Mouse (Mus musculus): ENCODE data around the gene Gm14214.

Gm14214 gene

GRCm38 (mm10) chr2:154774032-154774431 lies 4.2 kb upstream of the Gm14214 start:
- no peak for DNase-seq (ENCODE audit: low read depth)

- no peak for DNase-seq (ENCODE audit: low read depth)
Measured at GRCm38 (mm10) chr2:154771604-154772003, 1.8 kb upstream of the Gm14214 start.

GRCm38 (mm10) chr2:154767051-154767450 lies 2.8 kb downstream of the Gm14214 start:
- DNase-seq (ENCODE audit: low read depth), result no peak

DNA sequence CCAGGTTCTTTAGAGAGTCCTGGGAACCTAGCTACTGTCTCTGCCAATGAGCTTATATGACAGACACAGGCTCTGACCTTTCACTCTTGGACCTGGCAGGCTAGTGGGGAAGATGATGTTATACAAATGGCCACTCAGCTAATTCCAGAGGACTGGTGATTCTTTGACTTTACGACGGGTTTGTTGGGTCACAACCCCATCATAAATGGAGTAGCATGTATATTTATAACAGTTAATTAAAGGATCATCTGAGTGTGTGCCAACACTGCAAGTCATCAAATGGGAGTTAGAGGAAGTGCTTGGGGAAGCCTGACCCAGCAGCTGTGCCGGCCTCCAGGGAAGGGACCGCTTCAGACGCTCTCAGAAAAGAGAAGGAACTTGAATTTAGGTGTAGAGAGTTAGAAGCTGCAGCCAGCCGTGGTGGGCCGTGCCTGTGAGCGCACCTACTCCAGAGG lies 4.2 kb downstream of the Gm14214 start:
- no peak for DNase-seq (ENCODE audit: low read depth)

DNA sequence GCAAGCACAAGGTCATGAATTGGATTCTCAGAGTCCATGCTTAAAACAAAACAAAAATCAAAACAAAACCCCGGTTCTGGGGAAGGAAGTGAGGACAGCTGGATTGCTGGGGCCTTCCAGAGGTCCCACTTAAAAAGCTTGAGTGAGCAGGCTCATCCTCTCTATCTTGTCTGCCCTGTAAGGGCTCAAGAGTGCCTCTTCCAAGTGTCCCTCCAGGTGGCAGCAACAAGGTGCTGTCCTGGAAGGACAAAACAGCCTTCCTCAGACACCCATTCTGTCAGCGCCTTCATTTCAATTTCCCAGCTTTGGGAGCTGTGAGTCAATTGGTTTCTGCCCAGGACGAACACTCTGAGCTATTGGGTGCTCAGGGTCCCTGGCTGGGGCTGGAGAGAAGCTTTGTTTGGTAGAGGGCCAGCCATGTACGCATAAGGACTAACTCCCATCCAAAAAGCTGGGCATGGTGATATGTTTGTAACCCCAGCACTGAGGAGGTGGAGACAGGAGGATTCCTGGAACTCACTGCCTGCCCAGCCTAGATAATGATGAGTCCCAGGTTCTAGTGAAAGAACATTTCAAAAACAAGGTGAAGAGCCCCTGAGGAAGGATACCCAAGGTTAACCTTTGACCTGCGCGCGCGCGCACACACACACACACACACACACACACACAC lies 4.9 kb downstream of the Gm14214 start:
- no peak for DNase-seq (ENCODE audit: low read depth)

DNA sequence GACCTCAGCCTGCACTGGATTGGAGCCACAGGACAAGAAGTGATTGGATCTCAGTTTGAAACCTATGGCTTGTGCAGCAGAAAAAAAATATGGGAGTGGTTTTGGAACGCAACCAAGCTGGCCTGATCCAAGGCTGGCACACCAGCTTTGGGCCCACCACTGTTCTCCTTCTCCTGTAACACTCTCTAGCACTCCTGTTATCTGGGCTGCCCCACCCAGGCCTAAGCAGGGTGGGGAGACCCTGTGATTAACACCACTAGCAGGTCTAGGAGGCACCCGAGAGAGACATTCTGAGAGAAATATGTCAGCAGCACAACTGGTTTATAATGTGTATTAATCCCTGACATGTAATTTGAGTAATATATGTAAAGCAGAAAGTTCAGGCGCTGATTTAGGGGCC lies 6.6 kb downstream of the Gm14214 start:
- DNase-seq (ENCODE audit: low read depth), result no peak

DNA sequence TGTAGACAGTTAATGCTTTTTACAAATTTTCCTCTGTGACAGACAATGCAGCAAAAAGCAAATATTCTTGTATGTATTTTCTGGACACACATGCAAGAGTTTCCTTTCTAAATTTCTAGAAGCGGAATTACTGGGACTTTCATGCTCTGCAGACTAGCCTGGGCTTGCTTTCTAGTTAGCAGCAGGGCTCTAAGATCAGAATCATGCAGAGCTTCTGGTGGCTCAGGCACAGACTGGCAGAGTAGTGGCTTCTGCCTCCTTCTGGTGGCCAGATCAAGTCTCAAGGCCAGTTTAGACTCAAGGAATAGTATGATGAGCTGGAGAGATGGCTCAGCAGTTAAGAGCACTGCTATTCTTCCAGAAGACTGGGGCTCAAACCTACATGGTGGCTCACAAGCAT lies 11.4 kb downstream of the Gm14214 start:
- no peak for DNase-seq (ENCODE audit: low read depth)

DNA sequence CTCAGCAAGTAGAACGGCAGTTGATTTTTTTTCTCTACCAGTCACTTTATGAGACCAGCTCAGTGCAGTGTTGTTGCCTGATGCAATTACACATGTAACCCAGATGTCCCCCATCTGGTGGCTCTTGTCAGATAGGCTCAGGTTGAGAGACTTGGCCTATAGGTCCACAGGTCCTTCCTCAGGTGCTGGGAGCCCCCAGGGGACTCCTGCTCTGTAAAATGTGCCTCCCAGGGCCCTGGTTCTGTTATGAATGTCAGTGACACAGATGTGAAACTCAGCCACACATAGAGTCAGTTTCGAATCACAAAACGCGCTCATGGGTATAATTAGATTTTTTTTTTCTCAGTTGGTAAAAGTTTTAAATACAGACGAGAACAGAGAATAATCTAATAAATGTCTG lies 12.1 kb downstream of the Gm14214 start:
- DNase-seq (ENCODE audit: low read depth), result no peak

- no peak for DNase-seq (ENCODE audit: low read depth)
Measured at GRCm38 (mm10) chr2:154755791-154756190, 14.0 kb downstream of the Gm14214 start.

DNA sequence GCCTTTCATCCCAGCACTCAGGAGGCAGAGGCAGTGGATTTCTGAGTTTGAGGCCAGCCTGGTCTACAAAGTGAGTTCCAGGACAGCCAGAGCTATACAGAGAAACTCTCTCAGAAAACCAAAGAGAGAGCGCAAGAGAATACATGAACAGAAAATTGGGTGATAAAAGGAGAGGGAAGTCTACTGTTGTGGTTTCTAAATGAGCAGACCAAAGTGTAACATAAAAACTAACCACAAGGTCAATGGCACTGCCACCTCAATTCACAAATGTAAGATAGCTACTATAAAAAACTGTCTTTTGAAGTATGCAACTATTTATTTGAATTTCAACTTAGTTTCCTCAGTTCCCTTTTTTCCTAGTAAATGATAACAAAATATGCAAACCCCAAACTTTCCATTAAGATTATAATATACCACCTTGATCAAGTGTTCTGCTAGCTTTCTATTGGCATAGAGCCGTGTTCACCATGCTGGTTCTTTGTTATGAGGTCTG lies 15.7 kb downstream of the Gm14214 start:
- no peak for DNase-seq (ENCODE audit: low read depth)

DNA sequence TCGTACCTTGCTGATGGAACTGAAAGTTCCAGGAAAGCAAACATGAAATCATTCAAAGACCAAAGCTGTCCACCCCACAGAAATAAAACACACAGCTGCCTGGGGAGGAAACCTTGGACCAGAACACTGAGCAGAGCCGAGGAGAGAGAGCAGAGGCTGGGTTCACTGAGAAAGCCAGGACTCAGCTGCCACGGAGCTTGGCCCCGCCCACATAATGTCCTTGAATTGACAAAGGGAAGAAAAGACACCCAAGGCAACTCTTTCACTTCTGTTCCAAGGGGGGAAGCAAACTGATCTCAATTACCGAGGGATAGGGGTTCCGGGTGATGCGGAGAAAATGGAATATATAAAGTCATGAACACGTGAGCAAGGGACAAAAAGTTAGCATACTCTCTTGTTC lies 17.9 kb downstream of the Gm14214 start:
- DNase-seq (ENCODE audit: low read depth), result no peak

DNA sequence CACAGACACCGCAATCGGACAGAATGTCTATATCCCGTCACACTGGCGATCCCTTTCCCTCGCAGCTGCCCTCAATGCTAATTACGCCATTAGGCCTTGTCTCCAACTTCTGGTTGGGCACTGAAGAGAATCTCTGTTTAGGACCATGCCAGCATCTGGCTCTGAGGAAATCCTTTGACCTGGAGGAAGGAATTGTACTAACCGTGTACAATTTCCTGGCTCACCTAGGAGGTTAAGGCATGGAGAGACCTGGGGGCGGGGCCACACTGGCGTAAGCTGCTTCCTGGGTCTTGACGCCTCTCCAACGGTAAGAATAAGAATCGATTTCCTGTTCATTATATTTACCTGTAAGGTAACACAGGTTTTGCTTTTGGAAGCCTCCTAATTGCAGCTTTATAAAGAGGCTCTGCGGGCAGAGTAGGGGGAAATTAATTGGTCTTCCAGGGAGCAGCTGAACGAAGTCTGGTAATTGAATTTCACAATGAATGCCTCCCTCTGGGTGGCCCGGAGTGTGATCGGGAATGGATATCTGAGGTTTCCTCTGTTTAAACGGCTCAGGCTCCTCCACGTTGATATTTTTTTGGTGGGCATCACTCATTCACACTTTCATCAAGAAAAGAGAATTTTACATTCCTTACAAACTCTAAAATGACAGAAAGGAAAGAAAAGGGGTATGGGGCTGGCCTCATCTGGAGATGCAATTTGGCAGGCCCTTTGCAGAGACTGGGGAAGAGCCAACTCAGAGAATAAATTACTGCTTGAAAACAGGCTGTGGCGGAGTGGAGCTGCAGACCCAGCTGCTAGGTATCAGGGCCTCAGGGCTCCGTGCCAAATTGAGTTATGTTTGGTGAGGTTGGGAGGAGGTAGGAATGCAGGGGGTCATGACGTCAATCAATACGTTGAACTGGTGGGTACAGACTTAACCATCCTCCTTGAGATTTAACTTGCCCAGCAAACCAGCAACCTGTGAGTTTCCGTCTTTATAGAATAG lies 20.5 kb downstream of the Gm14214 start:
- no peak for DNase-seq (ENCODE audit: low read depth)

DNA sequence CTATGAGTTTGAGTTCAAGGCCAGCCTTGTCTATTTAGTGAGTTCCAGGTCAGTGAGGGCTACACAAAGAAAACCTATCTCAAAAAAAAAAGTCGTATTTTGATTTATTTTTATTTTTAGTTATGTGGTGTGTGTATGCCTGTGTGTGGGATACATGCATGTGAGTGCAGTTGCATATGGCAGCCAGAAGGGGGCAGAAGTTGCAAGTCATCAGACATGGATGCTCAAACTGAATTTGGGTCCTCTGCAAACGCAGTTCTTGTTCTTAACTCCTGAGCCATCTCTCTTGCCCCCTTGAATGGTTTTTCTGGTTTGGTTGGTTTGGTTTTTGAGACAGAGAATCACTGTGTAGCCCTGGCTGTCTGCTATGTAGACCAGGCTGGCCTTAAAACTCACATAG lies 21.4 kb downstream of the Gm14214 start:
- DNase-seq (ENCODE audit: low read depth), result no peak

DNA sequence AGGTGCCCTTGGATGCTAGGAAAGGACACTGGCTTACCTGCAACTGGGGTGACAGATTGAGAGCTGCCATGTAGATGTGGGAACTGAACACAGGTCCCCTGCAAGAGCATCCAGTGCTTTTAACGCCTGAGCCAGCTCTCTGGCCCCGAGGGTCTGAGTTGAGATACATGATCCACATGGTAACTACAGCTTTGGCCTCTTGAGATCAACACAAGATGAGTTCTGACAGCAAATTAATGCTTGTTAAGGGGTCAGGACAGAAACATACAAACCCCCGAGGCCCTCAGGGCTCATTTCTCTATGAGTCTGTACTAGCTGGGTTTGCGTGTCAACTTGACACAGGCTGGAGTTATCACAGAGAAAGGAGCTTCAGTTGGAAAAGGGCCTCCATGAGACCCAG lies 25.9 kb downstream of the Gm14214 start:
- no peak for DNase-seq (ENCODE audit: low read depth)

GRCm38 (mm10) chr2:154742911-154743819 lies 26.7 kb downstream of the Gm14214 start:
- DNase-seq (ENCODE audit: low read depth), result no peak

DNA sequence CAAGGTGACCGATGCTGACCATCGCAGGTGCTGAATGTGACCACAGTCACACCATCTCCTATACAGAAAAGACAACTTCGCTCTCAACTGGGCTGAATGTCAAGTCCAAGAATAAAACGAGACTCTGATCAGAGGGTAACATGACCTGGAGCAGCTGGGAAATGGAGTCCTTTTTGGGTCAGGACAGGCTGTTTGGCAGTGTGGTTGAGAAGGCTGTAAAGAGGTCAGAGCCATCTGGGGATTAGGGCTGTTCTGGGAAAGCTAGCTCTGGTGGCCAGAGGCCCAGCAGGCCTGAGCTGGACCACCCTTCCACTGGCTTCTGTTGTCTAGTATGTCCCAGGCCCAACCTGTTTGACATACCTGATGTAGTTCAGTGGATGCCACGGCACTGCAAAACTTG lies 31.2 kb downstream of the Gm14214 start:
- DNase-seq (ENCODE audit: low read depth), result no peak

DNA sequence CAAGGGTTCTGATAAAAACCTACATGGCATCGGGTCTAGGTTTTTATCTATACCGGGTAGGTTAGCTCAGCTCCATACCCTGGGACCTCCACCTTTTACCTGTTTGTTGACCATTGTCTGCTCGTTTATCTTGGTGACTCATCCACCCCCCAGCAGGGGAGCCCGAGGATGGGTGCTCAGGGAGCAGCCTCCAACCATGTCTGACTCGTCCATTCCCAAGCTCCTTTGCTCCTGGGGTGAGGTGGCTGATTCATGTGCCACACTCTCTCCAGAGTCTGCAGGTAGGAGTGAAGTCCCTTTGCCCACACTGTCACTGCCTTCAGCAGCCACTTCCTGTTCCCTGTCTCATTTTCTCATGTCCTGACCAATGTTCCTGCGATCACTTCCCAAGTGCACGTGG lies 33.8 kb downstream of the Gm14214 start:
- no peak for DNase-seq (ENCODE audit: low read depth)

DNA sequence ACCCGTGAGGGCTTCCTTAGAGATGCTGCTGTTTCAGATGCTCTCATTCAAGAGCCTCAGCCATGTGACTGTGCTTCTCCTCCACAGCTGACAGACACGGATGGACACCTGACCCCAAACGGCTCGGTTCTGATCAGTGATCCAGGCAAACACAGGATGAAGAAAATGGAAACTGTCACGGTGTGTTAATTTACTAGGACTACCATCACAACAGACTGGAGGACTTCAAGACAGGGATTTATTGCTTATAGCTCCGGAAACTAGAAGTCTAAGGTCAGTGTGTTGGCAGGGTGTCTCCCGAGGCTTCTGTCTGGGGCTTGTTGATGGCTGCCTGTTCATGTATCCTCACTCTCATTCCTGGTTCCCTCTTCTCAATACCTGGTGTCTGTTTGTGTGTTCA lies 34.4 kb downstream of the Gm14214 start:
- no peak for DNase-seq (ENCODE audit: low read depth)

DNA sequence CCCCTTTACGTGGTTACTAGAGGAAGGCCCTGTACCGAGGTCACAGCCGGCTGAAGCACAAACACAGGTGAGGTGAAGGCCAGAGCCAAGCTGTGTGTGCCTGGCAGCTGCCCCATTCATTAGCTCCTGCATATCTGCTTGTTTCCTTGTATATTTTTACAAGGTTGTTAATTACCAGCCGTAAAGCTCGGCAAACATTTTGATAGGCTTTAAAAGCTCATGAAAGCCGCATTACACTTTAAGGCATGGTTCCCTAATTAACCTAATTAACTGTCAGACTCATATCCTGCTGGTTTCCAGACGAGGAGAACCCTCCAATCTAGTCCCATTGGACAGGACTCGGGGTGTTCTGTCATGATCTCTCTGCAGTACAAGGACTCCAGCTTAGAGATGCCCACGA lies 34.9 kb downstream of the Gm14214 start:
- no peak for DNase-seq (ENCODE audit: low read depth)

DNA sequence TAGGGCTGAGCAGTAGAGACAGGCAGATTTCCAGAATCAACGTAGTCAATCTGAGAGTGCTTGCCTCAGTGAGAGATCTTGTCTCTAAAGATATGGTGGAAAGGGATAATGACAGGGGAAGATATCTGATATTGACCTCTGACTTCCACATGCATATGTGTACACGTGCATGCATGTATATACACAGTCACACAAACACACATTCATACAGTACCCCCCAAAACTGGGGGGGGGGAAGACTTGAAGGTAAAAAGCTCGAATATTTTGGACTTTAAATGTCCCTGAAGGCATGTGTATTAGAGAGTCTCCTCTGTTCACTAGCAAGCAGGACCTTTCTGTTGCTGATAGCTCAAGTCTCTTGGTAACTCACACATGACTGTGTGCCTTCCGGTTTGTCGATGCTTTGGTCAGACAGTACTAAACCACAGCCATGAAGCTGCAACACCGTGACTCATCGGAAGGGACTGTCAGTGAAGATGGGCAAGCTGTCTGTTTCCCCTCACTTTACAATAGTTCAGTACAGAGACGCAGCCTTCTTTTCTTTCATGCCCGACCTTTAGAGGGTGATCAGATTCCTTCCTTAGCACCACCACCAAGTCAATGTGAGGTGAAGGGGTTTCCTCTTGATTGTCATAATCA lies 37.2 kb downstream of the Gm14214 start:
- DNase-seq (ENCODE audit: low read depth), result peak; percentile 43

DNA sequence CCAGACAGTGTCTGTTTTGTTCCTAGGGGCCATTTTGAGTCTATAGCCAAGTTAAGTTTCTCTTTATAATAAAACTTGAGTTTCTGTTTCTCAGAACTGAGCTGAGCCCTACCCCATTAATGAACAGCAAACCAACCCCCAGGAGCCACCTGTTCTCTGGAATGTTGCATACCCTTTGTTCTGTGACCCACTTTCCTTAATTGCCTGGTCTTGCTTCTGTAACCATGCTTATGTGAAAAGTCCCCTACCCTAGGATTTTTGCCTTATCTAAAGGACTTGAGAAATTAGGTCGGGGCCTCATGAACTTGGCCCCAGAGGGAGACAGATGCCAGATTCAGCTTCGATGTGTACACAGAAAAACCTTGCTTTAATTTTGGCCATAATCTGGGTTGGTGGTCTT lies 37.9 kb downstream of the Gm14214 start:
- DNase-seq (ENCODE audit: low read depth), result no peak

DNA sequence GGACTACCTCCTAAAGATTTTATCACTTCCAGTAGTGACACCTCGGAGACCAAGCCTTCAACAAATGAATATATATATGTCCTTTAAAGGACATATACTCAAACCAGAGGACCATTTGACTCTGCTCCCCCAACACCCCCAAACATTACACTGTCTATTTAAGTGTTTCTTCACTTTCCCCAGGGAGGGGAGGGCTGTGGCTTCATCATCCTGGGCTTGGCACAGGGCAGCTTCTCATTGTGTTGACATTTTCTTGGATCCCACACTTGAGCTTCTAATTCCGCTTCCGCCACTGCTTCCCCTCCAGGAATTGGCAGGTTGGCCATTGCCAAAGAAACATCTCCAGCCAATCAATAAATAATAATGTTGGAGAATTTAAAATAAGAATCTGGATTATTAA lies 39.0 kb downstream of the Gm14214 start:
- DNase-seq (ENCODE audit: low read depth), result no peak
